Mouse (Mus musculus) cerebellum, adult 18-20 months (tissue): ENCODE results near the gene Fbln7.
A peak's percentile ranks its signal among the peaks of the same experiment; 100 is the strongest.

ENCODE experiments used
- DNase-seq, 2 experiments: peaks; one replicate each; pipeline ENCODE4 v3.0.0; 2021

Gene Fbln7

GRCm38 (mm10) chr2:128862636-128863035, at the start of gene Fbln7:
Gene Fbln7, plus strand, starts transcription at chr2:128862981.
- DNase-seq = no peak

- peak in 1 of 2 experiments; percentile 10 for DNase-seq
Measured at GRCm38 (mm10) chr2:128816311-128816710, 46.5 kb upstream of the Fbln7 start.

GRCm38 (mm10) chr2:128816916-128817315, 45.9 kb upstream of the Fbln7 start:
- no peak for DNase-seq

- no peak for DNase-seq
Measured at GRCm38 (mm10) chr2:128817387-128817785, 45.4 kb upstream of the Fbln7 start.

- peak; percentile 95 to 99 for DNase-seq
Measured at GRCm38 (mm10) chr2:128817786-128818681, 44.7 kb upstream of the Fbln7 start, which contains the start of gene Tmem87b. Gene Tmem87b, plus strand, starts transcription at chr2:128818118.

GRCm38 (mm10) chr2:128818956-128819643, 43.7 kb upstream of the Fbln7 start:
- peak in 1 of 2 experiments; percentile 19 for DNase-seq

- no peak for DNase-seq
Measured at GRCm38 (mm10) chr2:128820631-128821030, 42.1 kb upstream of the Fbln7 start.

- no peak for DNase-seq
Measured at GRCm38 (mm10) chr2:128823893-128824292, 38.9 kb upstream of the Fbln7 start.

GRCm38 (mm10) chr2:128827787-128828186, 35.0 kb upstream of the Fbln7 start:
- DNase-seq = no peak

GRCm38 (mm10) chr2:128832611-128833010, 30.2 kb upstream of the Fbln7 start:
- no peak for DNase-seq

- DNase-seq = no peak
Measured at GRCm38 (mm10) chr2:128833035-128833434, 29.7 kb upstream of the Fbln7 start.

GRCm38 (mm10) chr2:128833435-128833834, 29.3 kb upstream of the Fbln7 start:
- DNase-seq = no peak

GRCm38 (mm10) chr2:128837531-128837930, 25.2 kb upstream of the Fbln7 start:
- DNase-seq = no peak

GRCm38 (mm10) chr2:128838611-128839010, 24.2 kb upstream of the Fbln7 start:
- no peak for DNase-seq

GRCm38 (mm10) chr2:128839501-128839900, 23.3 kb upstream of the Fbln7 start:
- DNase-seq = no peak

- DNase-seq = no peak
Measured at GRCm38 (mm10) chr2:128842437-128842836, 20.3 kb upstream of the Fbln7 start.

- no peak for DNase-seq
Measured at GRCm38 (mm10) chr2:128850036-128850435, 12.7 kb upstream of the Fbln7 start.

GRCm38 (mm10) chr2:128856673-128857072, 6.1 kb upstream of the Fbln7 start:
- DNase-seq = no peak

- DNase-seq = no peak
Measured at GRCm38 (mm10) chr2:128858962-128859361, 3.8 kb upstream of the Fbln7 start.

GRCm38 (mm10) chr2:128859861-128860260, 2.9 kb upstream of the Fbln7 start:
- no peak for DNase-seq

GRCm38 (mm10) chr2:128863777-128864331, 1.1 kb downstream of the Fbln7 start:
- peak; percentile 35 to 44 for DNase-seq

- DNase-seq = no peak
Measured at GRCm38 (mm10) chr2:128865061-128865460, 2.3 kb downstream of the Fbln7 start.

- no peak for DNase-seq
Measured at GRCm38 (mm10) chr2:128871656-128872055, 8.9 kb downstream of the Fbln7 start.

- DNase-seq = no peak
Measured at GRCm38 (mm10) chr2:128872256-128872655, 9.5 kb downstream of the Fbln7 start.
